Mouse (Mus musculus) bone marrow, adult 2 months (tissue): Measurements from ENCODE around the gene Rab19.

Experiments
- CTCF ChIP-seq: fragments of 200-500 bp; IDR thresholded peaks from 2 replicates; pipeline ENCODE4 v1.5.1; 2011; ENCODE audit warnings: low read length, control low read depth; ENCODE audit not compliant: control insufficient read depth, insufficient read depth
- POLR2A ChIP-seq: fragments of 200-500 bp; IDR thresholded peaks from 2 replicates; pipeline ENCODE4 v1.6.1; 2011; ENCODE audit warnings: low read depth, mild to moderate bottlenecking, control low read depth, low read length, borderline replicate concordance; ENCODE audit not compliant: control insufficient read depth

GRCm38 (mm10) chr6:39427276-39428003 lies 46.5 kb downstream of the Rab19 start:
- TF ChIP-seq POLR2A (no peak), CTCF (no peak)
